Mouse (Mus musculus): ENCODE results near the gene Gemin8. TPM values are rescaled to one million over a fixed set of nuclear protein-coding genes. Genes with fewer than 3 reads are reported as not detected.

The Gemin8 gene
- polyA plus RNA-seq, 1 experiment, result 3.4 TPM

DNA sequence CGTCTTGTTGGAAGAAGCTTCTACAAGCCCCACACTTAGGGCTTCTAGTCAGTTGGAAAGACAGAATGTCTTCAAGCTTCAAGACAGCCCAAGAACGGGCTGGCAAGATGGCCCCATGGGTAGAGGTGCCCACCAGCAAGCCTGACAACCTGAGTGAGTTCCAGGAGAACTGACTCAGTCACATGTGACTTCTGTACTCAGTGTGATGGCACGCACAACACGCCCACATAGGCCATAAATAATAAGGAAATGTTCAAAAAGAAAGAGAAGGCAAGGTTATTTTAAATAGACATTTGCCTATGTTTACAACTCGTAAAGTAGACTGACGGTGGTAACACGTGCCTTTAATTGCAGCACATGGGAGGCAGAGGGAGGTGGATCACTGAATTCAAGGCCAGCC is 7.7 kb downstream of the Gemin8 start:
- Histone ChIP-seq H3K4me1 (ENCODE audit: control insufficient read depth, insufficient read depth, low read length) (peaks cover 4% of the 10 kb centered on the region), H3K27ac (ENCODE audit: insufficient read depth, low read depth, low read length) (no peak overlapping the region), H3K4me3 (ENCODE audit: insufficient read depth, low read length) (no peak overlapping the region)
- TF ChIP-seq CTCF (IDR thresholded peaks at IDR 0.05; ENCODE audit: low read depth, low read length) (no peak), POLR2A (IDR thresholded peaks at IDR 0.05; ENCODE audit: borderline replicate concordance, low read depth, low read length) (no peak)

DNA sequence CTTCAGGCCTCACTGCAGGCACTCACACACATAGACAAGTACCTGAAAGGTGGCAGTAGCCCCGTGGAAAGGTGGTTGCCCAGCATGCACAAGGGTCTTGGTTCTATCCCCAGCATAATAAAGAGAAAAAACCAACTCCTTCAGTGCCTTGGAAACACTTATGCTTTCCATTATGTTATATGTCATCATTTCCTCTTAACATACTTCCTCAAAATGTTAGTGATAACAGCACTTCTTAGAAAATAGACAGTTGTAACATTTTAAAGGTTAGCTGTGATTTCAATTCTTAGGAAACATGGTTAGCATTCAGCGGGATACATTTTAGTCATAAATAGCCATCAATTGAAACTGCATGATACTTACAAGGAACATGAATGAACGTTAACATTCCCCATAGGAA is 12.8 kb downstream of the Gemin8 start:
- no peak for TF ChIP-seq POLR2A (IDR thresholded peaks at IDR 0.05; ENCODE audit: borderline replicate concordance, low read depth, low read length)
- TF ChIP-seq CTCF (IDR thresholded peaks at IDR 0.05; ENCODE audit: low read depth, low read length), result no peak
- Histone ChIP-seq H3K4me3 (ENCODE audit: insufficient read depth, low read length) (no peak overlapping the region), H3K4me1 (ENCODE audit: control insufficient read depth, insufficient read depth, low read length) (peaks cover 7% of the 10 kb centered on the region)

DNA sequence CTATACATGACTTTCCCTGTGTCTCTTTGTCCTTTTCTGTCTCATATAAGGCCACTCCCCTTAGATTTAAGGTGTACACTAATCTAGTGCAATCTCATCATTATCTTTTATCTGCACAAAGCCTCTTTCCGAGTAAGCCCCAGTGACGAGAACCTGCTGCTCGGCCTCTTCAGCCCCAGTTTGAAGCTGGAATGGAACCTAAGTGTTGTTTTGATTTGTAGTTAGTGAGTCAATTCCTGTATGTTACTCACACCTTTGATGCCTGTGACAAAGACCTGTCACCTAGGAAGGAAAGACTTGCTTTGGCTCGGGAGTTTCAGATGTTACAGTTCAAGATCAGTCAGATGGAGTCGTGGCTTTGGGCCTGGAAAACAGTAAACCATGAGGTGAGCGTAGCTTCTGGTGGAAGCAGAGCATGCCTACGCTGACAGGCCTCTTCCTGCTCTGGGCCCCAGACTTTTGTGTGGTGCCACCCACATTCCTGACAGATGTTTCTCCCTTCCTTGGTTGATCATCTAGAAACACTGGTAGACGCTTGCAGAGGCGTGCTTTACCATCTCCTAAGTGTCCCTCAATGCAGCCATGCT is 15.2 kb downstream of the Gemin8 start:
- TF ChIP-seq CTCF (IDR thresholded peaks at IDR 0.05; ENCODE audit: low read depth, low read length) (no peak), POLR2A (IDR thresholded peaks at IDR 0.05; ENCODE audit: borderline replicate concordance, low read depth, low read length) (no peak)
- no peak overlapping the region for H3K27ac ChIP-seq (ENCODE audit: insufficient read depth, low read depth, low read length)

More for the DNA sequence above, 12.8 kb downstream of the Gemin8 start:
- H3K27ac ChIP-seq (ENCODE audit: insufficient read depth, low read depth, low read length), result no peak overlapping the region

DNA sequence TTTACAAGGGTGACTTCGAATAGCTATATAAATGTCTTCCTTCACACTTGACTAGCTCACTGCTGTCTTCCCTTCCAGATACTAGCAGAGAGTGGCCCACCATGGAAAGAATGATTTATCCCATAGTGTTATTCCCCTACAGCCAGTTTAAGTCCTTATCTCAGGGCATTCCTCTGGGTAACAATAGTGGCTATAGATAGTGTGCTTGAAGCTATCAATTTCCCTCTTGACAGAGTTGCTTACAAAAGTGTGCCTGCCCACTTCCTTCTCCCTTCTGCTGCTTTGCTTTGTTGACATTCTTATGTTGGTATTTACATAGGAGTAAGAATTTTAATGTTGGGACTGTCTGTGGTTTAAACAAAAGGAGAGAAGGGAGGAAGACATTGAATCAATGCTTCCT is 17.5 kb downstream of the Gemin8 start:
- Histone ChIP-seq H3K27ac (ENCODE audit: insufficient read depth, low read depth, low read length) (no peak overlapping the region), H3K4me1 (ENCODE audit: control insufficient read depth, insufficient read depth, low read length) (peaks cover 5% of the 10 kb centered on the region), H3K4me3 (ENCODE audit: insufficient read depth, low read length) (no peak overlapping the region)
- no peak for TF ChIP-seq CTCF (IDR thresholded peaks at IDR 0.05; ENCODE audit: low read depth, low read length)
- no peak for TF ChIP-seq POLR2A (IDR thresholded peaks at IDR 0.05; ENCODE audit: borderline replicate concordance, low read depth, low read length)

More for the DNA sequence above, 15.2 kb downstream of the Gemin8 start:
- H3K4me1 ChIP-seq (ENCODE audit: control insufficient read depth, insufficient read depth, low read length), result peaks cover 7% of the 10 kb centered on the region
- H3K4me3 ChIP-seq (ENCODE audit: insufficient read depth, low read length), result no peak overlapping the region

DNA sequence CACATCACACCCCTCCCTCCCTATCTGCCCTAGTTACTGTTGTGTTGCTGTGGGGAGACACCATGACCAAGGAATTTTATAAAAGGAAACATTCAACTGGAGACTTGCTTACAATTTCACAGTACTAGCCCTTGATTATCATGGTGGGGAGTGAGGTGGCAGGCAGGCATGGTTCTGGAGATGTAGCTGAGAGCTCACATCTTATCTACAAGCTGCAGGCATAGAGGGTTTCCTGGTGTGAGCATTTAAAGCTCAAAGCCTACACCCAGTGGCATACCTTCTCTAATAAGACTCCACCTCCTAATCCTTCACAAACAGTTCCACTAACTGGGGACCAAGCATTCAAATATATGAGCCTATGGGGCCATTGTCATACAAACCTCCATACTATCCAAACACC is 26.1 kb downstream of the Gemin8 start:
- Histone ChIP-seq H3K27ac (ENCODE audit: insufficient read depth, low read depth, low read length) (no peak overlapping the region), H3K4me3 (ENCODE audit: insufficient read depth, low read length) (no peak overlapping the region), H3K4me1 (ENCODE audit: control insufficient read depth, insufficient read depth, low read length) (no peaks in the 10 kb centered on the region)
- no peak for TF ChIP-seq CTCF (IDR thresholded peaks at IDR 0.05; ENCODE audit: low read depth, low read length)
- TF ChIP-seq POLR2A (IDR thresholded peaks at IDR 0.05; ENCODE audit: borderline replicate concordance, low read depth, low read length), result no peak

DNA sequence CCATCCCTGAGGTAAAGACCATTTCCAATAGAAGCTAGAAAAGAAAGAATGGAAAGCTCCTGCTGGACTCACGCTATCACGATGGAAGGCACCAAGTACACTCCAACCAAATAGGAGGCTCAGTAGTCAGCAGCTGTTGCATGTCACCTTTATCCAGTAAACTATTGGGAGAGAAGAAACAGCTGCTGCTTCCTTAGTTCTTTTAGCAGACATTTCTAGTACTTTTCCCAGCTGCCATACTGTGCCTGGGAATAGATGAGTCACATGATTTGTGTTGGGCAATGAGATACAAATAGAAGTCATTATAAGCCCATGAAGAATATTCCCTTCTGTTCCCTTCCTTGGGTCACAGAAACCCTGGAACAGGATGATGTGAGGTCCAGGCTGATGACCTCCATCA is 28.0 kb downstream of the Gemin8 start:
- Histone ChIP-seq H3K27ac (ENCODE audit: insufficient read depth, low read depth, low read length) (no peak overlapping the region), H3K4me1 (ENCODE audit: control insufficient read depth, insufficient read depth, low read length) (no peaks in the 10 kb centered on the region), H3K4me3 (ENCODE audit: insufficient read depth, low read length) (no peak overlapping the region)
- TF ChIP-seq CTCF (IDR thresholded peaks at IDR 0.05; ENCODE audit: low read depth, low read length) (no peak), POLR2A (IDR thresholded peaks at IDR 0.05; ENCODE audit: borderline replicate concordance, low read depth, low read length) (no peak)

DNA sequence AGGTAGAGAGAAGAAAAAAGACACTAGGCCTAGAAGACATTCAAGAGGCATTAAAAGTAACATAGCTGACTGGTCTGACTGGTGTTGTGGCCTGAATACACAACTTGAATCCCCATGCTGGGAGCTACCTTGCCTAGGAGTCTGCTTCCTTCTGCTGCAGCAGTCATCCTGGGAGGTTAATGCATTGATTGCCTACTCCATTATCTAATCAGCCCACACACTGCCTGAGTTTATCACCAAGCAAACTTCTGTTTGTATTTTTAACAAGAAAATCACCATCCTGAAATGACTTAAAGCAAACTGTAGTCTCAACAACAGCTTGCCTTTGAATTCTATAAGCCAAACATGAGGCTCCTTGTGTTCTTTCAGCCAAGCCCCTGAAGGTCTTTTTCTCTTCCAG is 29.6 kb downstream of the Gemin8 start:
- no peak overlapping the region for H3K4me3 ChIP-seq (ENCODE audit: insufficient read depth, low read length)
- TF ChIP-seq POLR2A (IDR thresholded peaks at IDR 0.05; ENCODE audit: borderline replicate concordance, low read depth, low read length) (no peak), CTCF (IDR thresholded peaks at IDR 0.05; ENCODE audit: low read depth, low read length) (no peak)
- no peak overlapping the region for H3K27ac ChIP-seq (ENCODE audit: insufficient read depth, low read depth, low read length)
- H3K4me1 ChIP-seq (ENCODE audit: control insufficient read depth, insufficient read depth, low read length), result no peaks in the 10 kb centered on the region

DNA sequence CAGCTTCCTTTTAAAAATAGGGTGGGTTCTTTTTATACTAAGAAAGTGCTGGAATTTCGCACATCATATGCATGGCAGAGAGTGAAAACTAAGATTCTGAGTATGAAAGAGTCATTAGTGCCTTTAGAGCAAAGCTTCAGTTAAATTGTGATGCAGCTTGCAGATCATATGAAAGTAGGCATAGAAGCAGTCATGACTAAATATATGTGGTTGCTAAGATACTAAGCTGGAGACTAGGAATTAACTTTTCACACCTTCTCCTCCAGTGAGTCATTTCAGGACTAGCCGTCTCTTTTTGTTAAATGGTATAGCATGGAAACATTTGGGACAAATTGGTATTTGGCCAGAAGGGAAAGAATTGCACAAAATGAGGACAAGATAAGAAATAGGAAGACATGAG is 44.3 kb downstream of the Gemin8 start:
- TF ChIP-seq POLR2A (IDR thresholded peaks at IDR 0.05; ENCODE audit: borderline replicate concordance, low read depth, low read length) (no peak), CTCF (IDR thresholded peaks at IDR 0.05; ENCODE audit: low read depth, low read length) (no peak)
- Histone ChIP-seq H3K4me1 (ENCODE audit: control insufficient read depth, insufficient read depth, low read length) (no peaks in the 10 kb centered on the region), H3K4me3 (ENCODE audit: insufficient read depth, low read length) (no peak overlapping the region), H3K27ac (ENCODE audit: insufficient read depth, low read depth, low read length) (no peak overlapping the region)

DNA sequence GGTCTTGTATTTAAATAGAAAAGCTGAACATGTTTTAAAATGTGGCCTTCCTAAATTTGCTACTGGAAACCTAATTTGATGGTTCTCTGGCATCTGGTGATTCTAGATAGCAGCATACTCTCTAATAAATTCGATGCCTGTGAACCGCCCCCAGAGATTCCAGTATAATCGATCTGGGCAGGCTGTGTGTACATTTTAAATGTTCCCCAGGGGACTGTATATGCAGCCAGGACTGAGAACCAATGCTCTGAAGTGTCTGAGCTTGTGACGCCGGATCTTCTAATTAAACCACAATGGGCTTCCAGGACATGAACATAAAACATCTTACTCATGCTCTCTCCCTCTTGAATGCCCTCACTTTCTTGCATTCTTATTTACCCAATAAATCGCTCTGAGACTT is 46.0 kb downstream of the Gemin8 start:
- H3K27ac ChIP-seq (ENCODE audit: insufficient read depth, low read depth, low read length), result no peak overlapping the region
- no peak overlapping the region for H3K4me3 ChIP-seq (ENCODE audit: insufficient read depth, low read length)
- no peaks in the 10 kb centered on the region for H3K4me1 ChIP-seq (ENCODE audit: control insufficient read depth, insufficient read depth, low read length)
- TF ChIP-seq CTCF (IDR thresholded peaks at IDR 0.05; ENCODE audit: low read depth, low read length), result no peak
- TF ChIP-seq POLR2A (IDR thresholded peaks at IDR 0.05; ENCODE audit: borderline replicate concordance, low read depth, low read length), result no peak

DNA sequence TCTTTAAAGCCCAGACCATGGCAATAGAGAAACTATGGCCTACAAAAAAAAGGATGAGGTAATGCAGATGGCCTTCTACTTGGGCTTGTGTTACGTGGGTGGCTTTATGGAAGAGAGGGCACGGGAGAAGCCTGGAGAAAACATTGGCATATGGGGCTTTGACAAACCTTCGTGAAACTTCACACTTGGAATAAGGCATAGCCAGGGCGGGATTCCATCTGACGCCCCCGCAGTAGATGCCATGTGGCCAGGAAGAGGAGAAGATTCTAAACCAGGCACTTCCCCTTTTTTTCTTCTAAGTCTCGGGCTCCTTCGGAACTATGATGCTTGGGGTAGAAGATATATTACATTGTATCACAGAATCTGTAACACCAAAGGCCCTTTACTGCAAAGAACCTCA is 46.5 kb downstream of the Gemin8 start:
- no peak for TF ChIP-seq CTCF (IDR thresholded peaks at IDR 0.05; ENCODE audit: low read depth, low read length)
- TF ChIP-seq POLR2A (IDR thresholded peaks at IDR 0.05; ENCODE audit: borderline replicate concordance, low read depth, low read length), result no peak
- Histone ChIP-seq H3K4me1 (ENCODE audit: control insufficient read depth, insufficient read depth, low read length) (no peaks in the 10 kb centered on the region), H3K27ac (ENCODE audit: insufficient read depth, low read depth, low read length) (no peak overlapping the region), H3K4me3 (ENCODE audit: insufficient read depth, low read length) (no peak overlapping the region)

DNA sequence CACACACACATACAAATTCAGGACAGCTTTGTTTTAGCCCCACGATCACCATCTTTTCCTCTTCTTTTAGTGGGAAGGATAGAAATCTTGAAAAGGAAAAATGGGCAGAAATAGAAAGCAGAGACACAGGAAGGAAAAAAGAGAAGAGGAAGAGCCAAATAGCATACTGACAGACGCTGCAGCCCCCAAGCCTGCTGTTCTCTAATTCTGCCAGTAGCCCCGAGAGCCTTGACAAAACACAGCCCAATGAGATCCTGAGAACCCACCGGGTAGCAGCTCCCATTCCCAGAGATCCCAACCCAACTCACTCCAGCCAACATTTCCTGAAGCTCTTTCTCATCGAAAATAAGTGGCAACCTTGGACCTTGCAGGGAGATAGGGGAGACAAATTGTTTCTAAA is 49.1 kb downstream of the Gemin8 start:
- Histone ChIP-seq H3K27ac (ENCODE audit: insufficient read depth, low read depth, low read length) (no peak overlapping the region), H3K4me3 (ENCODE audit: insufficient read depth, low read length) (no peak overlapping the region), H3K4me1 (ENCODE audit: control insufficient read depth, insufficient read depth, low read length) (no peaks in the 10 kb centered on the region)
- TF ChIP-seq CTCF (IDR thresholded peaks at IDR 0.05; ENCODE audit: low read depth, low read length) (no peak), POLR2A (IDR thresholded peaks at IDR 0.05; ENCODE audit: borderline replicate concordance, low read depth, low read length) (no peak)

Measured in bone marrow macrophage, adult 2 months (primary cell).